Mouse (Mus musculus) bone marrow, adult 2 months (tissue): ENCODE measurements around the gene Rad51b. TPM values are rescaled to one million over a fixed set of nuclear protein-coding genes. Genes with fewer than 3 reads are reported as not detected.

Experiments used
- H3K27ac ChIP-seq: fragments of 200-500 bp; 2 replicates; pipeline ENCODE4 v1.5.1; 2012; ENCODE audit warnings: low read depth, mild to moderate bottlenecking, control low read depth, inconsistent platforms, low read length; ENCODE audit not compliant: control insufficient read depth, poor library complexity, insufficient read depth
- H3K4me1 ChIP-seq: fragments of 200-500 bp; 2 replicates; pipeline ENCODE4 v1.6.1; 2011; ENCODE audit warnings: low read length; ENCODE audit not compliant: control insufficient read depth, insufficient read depth
- H3K4me3 ChIP-seq: fragments of 200-500 bp; replicated peaks from 2 replicates; pipeline ENCODE3; 2011; ENCODE audit warnings: mild to moderate bottlenecking, low read depth, low read length, control low read depth; ENCODE audit not compliant: control insufficient read depth
- CTCF ChIP-seq: fragments of 200-500 bp; IDR thresholded peaks from 2 replicates; pipeline ENCODE4 v1.5.1; 2011; ENCODE audit warnings: low read length, control low read depth; ENCODE audit not compliant: control insufficient read depth, insufficient read depth
- POLR2A ChIP-seq: fragments of 200-500 bp; IDR thresholded peaks from 2 replicates; pipeline ENCODE4 v1.6.1; 2011; ENCODE audit warnings: low read depth, mild to moderate bottlenecking, control low read depth, low read length, borderline replicate concordance; ENCODE audit not compliant: control insufficient read depth
- WGBS: fragments of 180-500 bp; shearing (Covaris S2); methylation state at CpG from one replicate; pipeline ENCODE4 v1.1.7; 2018; 5-methylcytosine and 5-hydroxymethylcytosine counted together
- polyA plus RNA-seq: library from polyadenylated mRNA; stranded (reverse); fragments of >200 nt; gene quantifications from 2 replicates; pipeline ENCODE4 v1.2.4, GENCODE M21; 2011; ENCODE audit warnings: low replicate concordance; ENCODE audit not compliant: missing spikeins, insufficient read depth, insufficient read length

The Rad51b gene
- polyA plus RNA-seq, 1 experiment: 2.3 TPM

DNA sequence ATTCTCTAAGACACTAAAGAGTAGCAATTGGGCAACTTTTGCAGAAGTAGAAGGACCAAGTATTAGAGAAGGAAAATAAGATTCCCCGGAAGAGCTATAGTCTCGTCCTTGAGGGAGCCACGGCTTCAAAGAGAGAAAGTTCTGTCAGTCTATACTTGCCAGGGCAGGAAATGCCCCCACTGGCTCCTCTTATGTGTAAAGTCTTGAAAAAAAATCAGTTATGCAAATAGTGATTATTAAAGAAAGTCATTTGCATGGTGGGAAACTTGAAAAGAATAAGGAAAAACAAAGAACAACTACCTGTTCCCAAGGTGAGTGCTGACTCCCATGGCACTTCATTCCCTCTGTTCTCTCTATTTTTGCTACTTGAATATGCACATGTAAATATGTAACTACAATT, 140.5 kb downstream of the Rad51b start:
- no peak overlapping the region for H3K4me3 ChIP-seq
- 35% methylated on average over 3 of the region's 3 CpGs for WGBS
- no peak overlapping the region for H3K27ac ChIP-seq
- peaks cover 2% of the 10 kb centered on the region; the same call in 1 of the 2 replicates for H3K4me1 ChIP-seq
- TF ChIP-seq POLR2A (no peak), CTCF (no peak)

DNA sequence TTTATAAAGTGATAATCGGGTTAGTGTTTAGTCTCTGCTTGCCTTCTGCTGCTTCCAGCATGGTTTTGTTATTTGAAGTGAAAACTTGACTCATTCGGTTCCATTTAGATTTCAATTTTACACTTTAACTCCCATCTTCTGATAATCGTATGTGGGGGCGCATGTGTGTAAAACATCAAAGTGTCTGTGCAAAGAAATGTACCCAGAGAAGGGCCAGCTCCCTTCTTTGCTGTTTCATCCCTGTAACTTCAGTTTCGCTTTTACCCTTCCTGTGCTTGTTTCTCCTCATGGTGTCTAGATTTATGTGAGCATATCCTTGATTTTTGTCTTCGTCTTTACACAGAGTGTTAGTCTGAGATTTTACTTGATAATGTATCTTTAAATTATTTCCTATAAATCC, 142.9 kb downstream of the Rad51b start:
- TF ChIP-seq POLR2A: no peak
- no peak for TF ChIP-seq CTCF
- Histone ChIP-seq H3K4me3 (no peak overlapping the region), H3K27ac (no peak overlapping the region), H3K4me1 (peaks cover 2% of the 10 kb centered on the region; the same call in 1 of the 2 replicates)
- WGBS: 84% methylated on average over 6 of the region's 6 CpGs

DNA sequence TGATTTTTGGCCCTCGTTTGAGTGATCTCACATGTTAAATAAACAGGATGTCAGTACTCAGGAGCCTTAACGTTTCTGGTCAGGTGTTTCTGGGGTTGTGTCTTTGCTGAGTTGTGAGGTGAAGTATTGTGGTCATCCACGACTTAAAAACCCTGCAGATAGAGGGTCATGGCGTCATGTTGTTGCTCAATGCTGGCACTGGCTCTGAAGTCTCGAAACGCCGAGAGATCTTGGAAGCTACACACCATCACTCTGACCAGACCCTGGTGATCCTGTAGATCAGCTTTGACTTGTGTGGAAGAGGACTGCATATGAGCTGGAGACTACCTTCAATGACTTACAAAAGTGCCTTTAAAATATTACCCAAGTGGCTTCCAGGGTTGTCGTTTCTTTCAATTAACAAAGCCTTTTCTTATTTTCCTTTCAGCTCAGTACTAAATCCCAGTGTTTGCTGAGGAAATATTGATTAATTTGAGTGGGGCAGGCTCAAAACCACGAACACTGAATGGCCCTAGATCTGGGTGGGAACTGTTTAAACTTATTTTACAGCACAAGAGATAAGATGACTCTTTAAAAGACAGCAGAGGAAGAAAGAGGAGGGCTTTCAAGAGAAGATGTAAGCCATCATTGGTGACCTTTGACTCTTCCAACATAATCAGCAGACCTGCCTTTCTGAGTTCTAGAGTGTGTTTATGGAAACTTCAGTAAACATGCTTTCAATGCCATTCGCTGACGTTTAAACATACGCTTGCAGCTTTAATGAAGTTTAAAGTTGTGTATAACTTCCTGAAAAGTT, 144.3 kb downstream of the Rad51b start:
- peaks cover 2% of the 10 kb centered on the region; the same call in 1 of the 2 replicates for H3K4me1 ChIP-seq
- no peak for TF ChIP-seq CTCF
- no peak for TF ChIP-seq POLR2A
- 58% methylated on average over 12 of the region's 12 CpGs for WGBS
- H3K27ac ChIP-seq: no peak overlapping the region
- H3K4me3 ChIP-seq: no peak overlapping the region

DNA sequence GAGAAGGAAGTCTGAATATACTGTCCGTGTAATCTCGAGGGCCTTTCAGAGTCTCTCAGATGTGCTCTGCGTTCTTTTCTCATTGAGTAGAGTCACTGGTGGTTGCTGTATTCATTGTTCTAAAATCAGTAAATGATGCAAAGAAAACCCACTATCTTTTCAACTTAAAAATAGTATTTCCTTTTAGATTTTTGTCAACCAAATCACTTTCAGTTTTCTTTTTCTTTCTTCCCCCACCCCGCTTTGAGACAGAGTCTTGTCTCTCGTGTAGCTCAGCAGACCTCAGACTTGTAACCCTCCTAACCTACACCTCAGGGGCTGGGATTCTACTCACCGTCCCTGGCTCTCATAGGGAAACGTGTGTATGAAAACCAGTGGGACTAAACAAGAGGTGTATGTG, 145.0 kb downstream of the Rad51b start:
- no peak for TF ChIP-seq CTCF
- no peak for TF ChIP-seq POLR2A
- Histone ChIP-seq H3K4me1 (peaks cover 2% of the 10 kb centered on the region; the same call in 1 of the 2 replicates), H3K4me3 (no peak overlapping the region), H3K27ac (no peak overlapping the region)
- WGBS: 51% methylated on average over 7 of the region's 7 CpGs

DNA sequence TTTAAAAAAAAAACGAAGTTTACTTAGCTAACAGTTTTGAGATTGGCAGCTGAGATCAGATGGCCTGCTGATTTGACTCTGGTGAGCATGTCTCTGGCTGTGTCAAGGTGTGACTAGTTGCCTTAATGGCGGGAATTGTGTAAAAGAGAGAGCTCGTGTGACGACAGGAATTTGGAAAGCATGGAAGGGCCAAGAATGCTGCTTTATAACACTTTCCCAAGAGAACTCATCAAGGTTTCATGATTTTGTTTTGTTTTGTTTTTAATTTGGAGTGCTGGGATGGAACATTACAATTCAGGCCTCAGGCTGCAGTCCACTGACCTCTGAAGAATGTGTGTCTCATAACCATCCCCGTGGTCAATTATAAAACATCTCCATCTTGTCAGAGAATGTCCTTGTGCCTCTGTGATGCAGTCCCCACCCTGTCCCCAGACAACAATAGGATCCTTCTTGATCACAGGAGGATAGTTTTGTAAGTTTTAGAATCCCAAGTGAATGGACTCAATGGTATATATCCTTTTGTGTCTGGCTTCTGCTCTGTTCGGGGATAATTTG, 145.8 kb downstream of the Rad51b start:
- no peak overlapping the region for H3K27ac ChIP-seq
- 81% methylated on average over 6 of the region's 6 CpGs for WGBS
- no peak overlapping the region for H3K4me3 ChIP-seq
- TF ChIP-seq CTCF (no peak), POLR2A (no peak)
- peaks cover 2% of the 10 kb centered on the region; the same call in 1 of the 2 replicates for H3K4me1 ChIP-seq

DNA sequence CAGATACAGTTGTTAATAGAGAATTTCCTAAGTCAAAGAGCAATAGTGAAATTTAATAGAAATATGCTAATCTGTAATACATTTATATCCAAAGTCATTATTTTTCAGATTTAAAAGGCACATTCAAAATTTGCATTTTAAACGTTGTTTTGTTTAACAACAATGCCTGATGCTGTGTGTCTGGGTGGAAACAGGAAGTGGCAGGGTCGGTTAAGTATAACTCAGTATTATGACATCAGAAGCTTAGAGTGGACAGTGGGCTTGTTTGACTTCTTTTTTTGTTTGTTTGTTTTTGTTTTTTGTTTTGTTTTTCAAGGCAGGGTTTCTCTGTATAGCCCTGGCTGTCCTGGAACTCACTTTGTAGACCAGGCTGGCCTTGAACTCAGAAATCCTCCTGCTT, 147.6 kb downstream of the Rad51b start:
- Histone ChIP-seq H3K4me1 (peaks cover 2% of the 10 kb centered on the region; the same call in 1 of the 2 replicates), H3K27ac (no peak overlapping the region), H3K4me3 (no peak overlapping the region)
- TF ChIP-seq CTCF (no peak), POLR2A (no peak)
- 17% methylated on average over 2 of the region's 2 CpGs for WGBS

DNA sequence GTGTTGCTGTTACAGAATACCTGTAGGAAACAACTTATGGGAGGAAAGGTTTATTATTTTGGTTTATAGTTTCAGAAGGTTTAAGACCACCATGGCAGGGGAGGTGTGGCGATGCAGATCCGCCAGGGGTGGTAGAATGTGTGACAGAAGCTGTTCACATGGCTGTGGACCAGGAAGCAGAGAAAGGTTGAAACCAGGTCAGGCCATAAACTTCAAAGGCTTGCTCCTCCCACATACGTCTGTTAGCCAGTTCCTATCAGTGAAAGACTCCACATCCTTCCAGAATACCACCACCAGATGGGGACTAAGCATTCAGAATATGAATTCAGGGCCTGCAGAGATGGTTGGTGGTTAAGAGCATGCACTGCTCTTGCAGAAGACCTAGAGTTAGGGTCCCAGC, 150.0 kb downstream of the Rad51b start:
- whole genome bisulfite sequencing: 76% methylated on average over 3 of the region's 3 CpGs

DNA sequence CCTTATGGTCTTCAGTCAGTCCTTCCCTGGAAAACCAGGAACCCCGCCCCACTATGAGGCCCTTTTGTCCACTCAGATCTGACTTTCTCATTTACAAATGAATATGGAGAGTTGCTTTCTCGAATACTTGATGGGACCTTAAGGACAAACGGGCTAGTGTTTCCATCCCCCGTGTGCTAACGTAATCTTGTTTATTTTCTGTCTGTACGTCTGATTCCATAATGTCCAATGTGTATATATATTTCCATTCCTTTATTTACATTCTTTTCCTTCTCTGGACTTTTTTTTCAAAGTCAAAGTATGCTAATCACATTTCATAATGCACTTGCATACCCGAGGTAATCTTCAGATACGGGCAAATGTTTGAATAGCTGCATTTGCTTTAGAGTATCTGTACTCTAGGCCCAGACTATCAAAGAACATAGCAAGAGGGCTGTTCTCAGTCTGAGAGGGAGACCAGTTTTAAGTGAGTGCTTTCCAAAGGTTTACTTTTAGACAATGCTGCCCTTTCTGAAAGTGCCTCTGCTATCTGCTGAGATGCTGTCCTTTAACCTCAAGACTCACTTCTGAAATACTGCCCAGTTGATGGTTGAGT, 152.8 kb downstream of the Rad51b start:
- TF ChIP-seq POLR2A: no peak
- TF ChIP-seq CTCF: no peak
- Histone ChIP-seq H3K27ac (no peak overlapping the region), H3K4me3 (no peak overlapping the region), H3K4me1 (no peaks in the 10 kb centered on the region)
- 87% methylated on average over 8 of the region's 8 CpGs for WGBS

More for the DNA sequence above, 150.0 kb downstream of the Rad51b start:
- no peak for TF ChIP-seq POLR2A
- TF ChIP-seq CTCF: no peak
- Histone ChIP-seq H3K27ac (no peak overlapping the region), H3K4me3 (no peak overlapping the region), H3K4me1 (no peaks in the 10 kb centered on the region)
